ENCODE assay signal across 7 mouse cellular contexts in genomic region chr12:18610581-18610980, GRCm38 (mm10).
DNase-seq lines count a peak whose midpoint lies in the region; ATAC-seq lines count a peak whose summit lies in the region.
"Not testable (repeated sequence)": the region's sequence is repeated elsewhere in the genome, so short reads cannot be mapped to it uniquely, and the experiment has no call there.

No protein-coding gene starts in this region.

- H3K4me2 ChIP-seq in forebrain, embryonic 13.5 days: peak overlapping the region; percentile 58
- peak overlapping the region; percentile 67 for H3K4me2 ChIP-seq in kidney, embryonic 15.5 days
- peak overlapping the region; percentile 70 for H3K4me2 ChIP-seq in liver, embryonic 13.5 days
- peak overlapping the region; percentile 56 for H3K4me2 ChIP-seq in midbrain, embryonic 12.5 days (replicated peaks)

- H3K4me1 ChIP-seq in forebrain, embryonic 13.5 days; hindbrain, embryonic 10.5 days (replicated peaks); kidney, embryonic 15.5 days; liver, embryonic 13.5 days (replicated peaks); midbrain, embryonic 12.5 days: not testable (repeated sequence)

- H3K9ac ChIP-seq in forebrain, embryonic 13.5 days: peak overlapping the region; percentile 68
- H3K9ac ChIP-seq in kidney, embryonic 15.5 days: peak overlapping the region; percentile 63
- H3K9ac ChIP-seq in liver, embryonic 13.5 days: peak overlapping the region; percentile 68
- H3K9ac ChIP-seq in midbrain, embryonic 12.5 days (replicated peaks): peak overlapping the region; percentile 54; the same call in 1 of the 2 replicates

- DNase-seq in cerebellum, postnatal 14 days: peak; percentile 0
- DNase-seq in hindbrain, embryonic 10.5 days (ENCODE audit: low spot score): peak; percentile 20
- not testable (repeated sequence) for DNase-seq in liver, embryonic 13.5 days
- peak; percentile 8 for DNase-seq in retina, postnatal 1 day

- not testable (repeated sequence) for H3K27ac ChIP-seq in forebrain, embryonic 13.5 days; kidney, embryonic 15.5 days; liver, embryonic 13.5 days; midbrain, embryonic 12.5 days (replicated peaks)
- peak overlapping the region; percentile 90 for H3K27ac ChIP-seq in hindbrain, embryonic 10.5 days

- H3K4me3 ChIP-seq in forebrain, embryonic 13.5 days: peak overlapping the region; percentile 58
- H3K4me3 ChIP-seq in hindbrain, embryonic 10.5 days: peak overlapping the region; percentile 70
- H3K4me3 ChIP-seq in kidney, embryonic 15.5 days (replicated peaks): peak overlapping the region; percentile 68
- H3K4me3 ChIP-seq in liver, embryonic 13.5 days (replicated peaks): peak overlapping the region; percentile 69
- H3K4me3 ChIP-seq in midbrain, embryonic 12.5 days: peak overlapping the region; percentile 61

- 5% methylated on average over 17 of the region's 24 CpGs for WGBS in forebrain, embryonic 13.5 days
- 5% methylated on average over 24 of the region's 24 CpGs for WGBS in hindbrain, embryonic 10.5 days
- 1% methylated on average over 24 of the region's 24 CpGs for WGBS in kidney, embryonic 15.5 days
- 0% methylated on average over 22 of the region's 24 CpGs for WGBS in liver, embryonic 13.5 days (ENCODE audit: insufficient replicate concordance)
- WGBS in midbrain, embryonic 12.5 days: 4% methylated on average over 24 of the region's 24 CpGs

- ATAC-seq in forebrain, embryonic 13.5 days; kidney, embryonic 15.5 days (replicated peaks; ENCODE audit: low FRiP score); liver, embryonic 13.5 days (ENCODE audit: low read depth); midbrain, embryonic 12.5 days (ENCODE audit: low FRiP score, low read depth): not testable (repeated sequence)

- not testable (repeated sequence) for H3K36me3 ChIP-seq in forebrain, embryonic 13.5 days (ENCODE audit: poor library complexity, severe bottlenecking); hindbrain, embryonic 10.5 days; kidney, embryonic 15.5 days; liver, embryonic 13.5 days; midbrain, embryonic 12.5 days

- not testable (repeated sequence) for H3K27me3 ChIP-seq in forebrain, embryonic 13.5 days; hindbrain, embryonic 10.5 days (ENCODE audit: insufficient read depth, poor library complexity, severe bottlenecking); kidney, embryonic 15.5 days; liver, embryonic 13.5 days; midbrain, embryonic 12.5 days

- H3K9me3 ChIP-seq in forebrain, embryonic 13.5 days (replicated peaks): peaks cover 14% of the 10 kb centered on the region
- peaks cover 32% of the 10 kb centered on the region for H3K9me3 ChIP-seq in hindbrain, embryonic 10.5 days
- not testable (repeated sequence) for H3K9me3 ChIP-seq in kidney, embryonic 15.5 days (replicated peaks); liver, embryonic 13.5 days (replicated peaks)
- 0 out of 2 replicates have a peak, but pooled peaks cover 11% of the 10 kb centered on the region for H3K9me3 ChIP-seq in midbrain, embryonic 12.5 days
